Comparison of ENCODE assay signal across 25 mouse cellular contexts in the genomic region with DNA sequence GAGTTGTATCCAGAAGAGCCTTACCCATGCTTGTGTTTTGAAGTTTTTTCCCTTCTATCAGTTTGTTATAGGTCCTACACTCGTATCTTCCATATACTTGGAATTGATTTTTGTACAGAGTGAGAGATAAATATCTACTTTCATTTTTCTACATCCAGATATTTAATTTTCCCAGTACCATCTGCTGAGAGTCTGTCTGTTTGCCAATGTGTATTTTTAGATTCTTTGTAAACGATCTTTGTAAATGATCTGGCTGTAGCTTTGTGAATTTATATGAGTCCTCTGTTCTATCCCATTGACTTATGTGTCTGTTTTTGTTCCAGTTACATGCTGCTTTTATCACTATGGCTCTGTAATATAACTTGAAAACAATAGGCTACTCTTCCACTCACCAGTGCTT. TPM values are rescaled to one million over a fixed set of nuclear protein-coding genes. Genes with fewer than 3 reads are reported as not detected.
DNase-seq lines count a peak whose midpoint lies in the region; ATAC-seq lines count a peak whose summit lies in the region.
"Had no signal": no experiment of that assay in that cellular context is flagged by ENCODE, and none has a peak within 500 bp of the region (broad histone marks: within the 10 kb centered on the region; RNA-seq: fewer than 3 reads in every experiment).

No protein-coding gene starts in this region.

- H3K36me3 ChIP-seq in forebrain, embryonic 14.5 days (ENCODE audit: control insufficient read depth, insufficient read depth, low read length), result no peaks in the 10 kb centered on the region
- H3K36me3 ChIP-seq in forebrain, embryonic 15.5 days, result no peaks in the 10 kb centered on the region
- H3K36me3 ChIP-seq: embryonic facial prominence, embryonic 10.5 days; embryonic facial prominence, embryonic 12.5 days; G1E had no signal

- H3K9me3 ChIP-seq in forebrain, embryonic 14.5 days (replicated peaks; ENCODE audit: control insufficient read depth, low read length), result no peaks in the 10 kb centered on the region
- no peaks in the 10 kb centered on the region; the same call in 1 of the 2 replicates for H3K9me3 ChIP-seq in forebrain, embryonic 15.5 days
- H3K9me3 ChIP-seq: embryonic facial prominence, embryonic 12.5 days; G1E had no signal

- DNase-seq in forebrain, embryonic 14.5 days (ENCODE audit: low spot score), result peak; percentile 16
- DNase-seq in layer of hippocampus, adult 11-12 months (ENCODE audit: low spot score), result peak; percentile 17
- no peak for DNase-seq in layer of hippocampus, postnatal 36 days
- DNase-seq in layer of hippocampus, adult 9-10 months (ENCODE audit: low spot score), result peak; percentile 39
- no peak for DNase-seq in layer of hippocampus, postnatal 10 days (ENCODE audit: low spot score in 2 of 2)
- peak; percentile 27 for DNase-seq in brain, adult 2 months (ENCODE audit: low read depth, low spot score)
- no peak for DNase-seq in kidney, postnatal 14 days
- DNase-seq: adrenal gland, adult 8-10 months; adrenal gland, postnatal 14 days; adrenal gland, postnatal 36 days; B cell, adult 2 months; cerebellum, adult 11-12 months; cerebellum, adult 2 months; cerebellum, adult 9-10 months; cerebellum, postnatal 10 days; cerebellum, postnatal 25 days had no signal

- no peaks in the 10 kb centered on the region for H3K4me1 ChIP-seq in forebrain, embryonic 14.5 days (ENCODE audit: control insufficient read depth, insufficient read depth, low read length)
- no peaks in the 10 kb centered on the region for H3K4me1 ChIP-seq in forebrain, embryonic 15.5 days
- H3K4me1 ChIP-seq: embryonic facial prominence, embryonic 10.5 days; embryonic facial prominence, embryonic 12.5 days; forebrain, embryonic 13.5 days had no signal

- H3K9ac ChIP-seq in forebrain, embryonic 14.5 days (ENCODE audit: low read length), result no peak overlapping the region
- H3K9ac ChIP-seq in forebrain, embryonic 15.5 days (replicated peaks), result no peak overlapping the region
- H3K9ac ChIP-seq: embryonic facial prominence, embryonic 12.5 days; forebrain, embryonic 13.5 days had no signal

- 70% methylated on average over 2 of the region's 2 CpGs for WGBS in forebrain, embryonic 14.5 days
- 56% methylated on average over 2 of the region's 2 CpGs for WGBS in forebrain, embryonic 15.5 days

- no peak overlapping the region for H3K4me3 ChIP-seq in forebrain, embryonic 14.5 days (ENCODE audit: low read depth, low read length)
- H3K4me3 ChIP-seq in forebrain, embryonic 15.5 days, result no peak overlapping the region
- H3K4me3 ChIP-seq: embryonic facial prominence, embryonic 10.5 days; embryonic facial prominence, embryonic 12.5 days; forebrain, embryonic 13.5 days had no signal

- H3K27me3 ChIP-seq in forebrain, embryonic 14.5 days (replicated peaks; ENCODE audit: control insufficient read depth, insufficient read depth, low read length), result no peaks in the 10 kb centered on the region
- no peaks in the 10 kb centered on the region for H3K27me3 ChIP-seq in forebrain, embryonic 15.5 days
- H3K27me3 ChIP-seq: embryonic facial prominence, embryonic 12.5 days; forebrain, embryonic 13.5 days; Patski had no signal

- H3K4me2 ChIP-seq in forebrain, embryonic 14.5 days (ENCODE audit: low read length), result no peak overlapping the region
- H3K4me2 ChIP-seq in forebrain, embryonic 15.5 days (replicated peaks), result no peak overlapping the region
- H3K4me2 ChIP-seq: embryonic facial prominence, embryonic 12.5 days; forebrain, embryonic 13.5 days had no signal

- ATAC-seq in forebrain, embryonic 14.5 days, result no peak
- no peak for ATAC-seq in forebrain, embryonic 15.5 days (replicated peaks)
- ATAC-seq: activated CD4-positive, CD25-positive, alpha-beta regulatory T cell, adult 4 months; CD4-positive, CD25-positive, alpha-beta regulatory T cell, adult 4 months; forebrain, embryonic 13.5 days; Patski had no signal

- H3K27ac ChIP-seq in forebrain, embryonic 14.5 days (ENCODE audit: low read depth, low read length), result no peak overlapping the region
- H3K27ac ChIP-seq in forebrain, embryonic 15.5 days (replicated peaks), result no peak overlapping the region
- H3K27ac ChIP-seq: embryonic facial prominence, embryonic 10.5 days; embryonic facial prominence, embryonic 12.5 days; forebrain, embryonic 13.5 days had no signal

RNA-seq across cellular contexts. Expression of a gene that starts 9.4 kb away (rescaled TPM):
- polyA plus RNA-seq in forebrain, embryonic 14.5 days (2014; fragmentation: Nextera tagmentation; extraction: Ambion mirVana), result 1.0 and 1.7 TPM in 2 replicates
- 1.2 and 1.4 TPM in 2 replicates for polyA plus RNA-seq in forebrain, embryonic 15.5 days (2015; fragmentation: Nextera tagmentation; extraction: Ambion mirVana)
- total RNA-seq in layer of hippocampus, postnatal 36 days (2021), result 10 to 100 TPM; 15.6 to 16.4 TPM
- 10 to 100 TPM; 13.5 to 13.9 TPM for total RNA-seq in layer of hippocampus, postnatal 10 days (2021)
- total RNA-seq: adrenal gland, adult 18-20 months; adrenal gland, postnatal 14 days; adrenal gland, postnatal 36 days had no signal
- polyA plus RNA-seq: G1E, Patski had no signal

Comparison
In these comparisons a context has a peak if more than half of its experiments do, and no peak if none do; other contexts are left out.
1. DNase-seq: peak in forebrain, embryonic 14.5 days (single experiment), layer of hippocampus, adult 11-12 months (single experiment), layer of hippocampus, adult 9-10 months (single experiment) and brain, adult 2 months (single experiment); none in layer of hippocampus, postnatal 36 days (0 of 2), layer of hippocampus, postnatal 10 days (0 of 2) and kidney, postnatal 14 days (single experiment).